Mouse (Mus musculus) layer of hippocampus, adult 9-11 months (tissue): ENCODE results near the gene Tenm2.

Source experiments
- DNase-seq: peaks from one replicate; pipeline ENCODE4 v3.0.0; 2022

Tenm2 gene

GRCm38 (mm10) chr11:36454076-36454475 lies 781.7 kb downstream of the Tenm2 start:
- DNase-seq: no peak

- DNase-seq: no peak
Measured at GRCm38 (mm10) chr11:36452436-36452835, 783.3 kb downstream of the Tenm2 start.

GRCm38 (mm10) chr11:36446351-36446750 lies 789.4 kb downstream of the Tenm2 start:
- no peak for DNase-seq

- no peak for DNase-seq
Measured at GRCm38 (mm10) chr11:36443821-36444220, 791.9 kb downstream of the Tenm2 start.

GRCm38 (mm10) chr11:36441801-36442200 lies 794.0 kb downstream of the Tenm2 start:
- DNase-seq: no peak

- no peak for DNase-seq
Measured at GRCm38 (mm10) chr11:36436251-36436650, 799.5 kb downstream of the Tenm2 start.

- DNase-seq: no peak
Measured at GRCm38 (mm10) chr11:36428947-36429346, 806.8 kb downstream of the Tenm2 start.

GRCm38 (mm10) chr11:36424959-36425358 lies 810.8 kb downstream of the Tenm2 start:
- no peak for DNase-seq

GRCm38 (mm10) chr11:36420047-36420446 lies 815.7 kb downstream of the Tenm2 start:
- DNase-seq: no peak

GRCm38 (mm10) chr11:36415244-36415643 lies 820.5 kb downstream of the Tenm2 start:
- no peak for DNase-seq

- DNase-seq: no peak
Measured at GRCm38 (mm10) chr11:36410881-36411280, 824.9 kb downstream of the Tenm2 start.

GRCm38 (mm10) chr11:36395803-36396710 lies 839.7 kb downstream of the Tenm2 start:
- no peak for DNase-seq

GRCm38 (mm10) chr11:36384696-36385095 lies 851.1 kb downstream of the Tenm2 start:
- no peak for DNase-seq

GRCm38 (mm10) chr11:36371814-36372213 lies 864.0 kb downstream of the Tenm2 start:
- no peak for DNase-seq

- no peak for DNase-seq
Measured at GRCm38 (mm10) chr11:36365067-36365466, 870.7 kb downstream of the Tenm2 start.

- no peak for DNase-seq
Measured at GRCm38 (mm10) chr11:36364441-36364840, 871.3 kb downstream of the Tenm2 start.

- DNase-seq: peak; percentile 71
Measured at GRCm38 (mm10) chr11:36362514-36362913, 873.2 kb downstream of the Tenm2 start.

GRCm38 (mm10) chr11:36353252-36353651 lies 882.5 kb downstream of the Tenm2 start:
- no peak for DNase-seq

GRCm38 (mm10) chr11:36351752-36352151 lies 884.0 kb downstream of the Tenm2 start:
- DNase-seq: no peak

- no peak for DNase-seq
Measured at GRCm38 (mm10) chr11:36351341-36351740, 884.4 kb downstream of the Tenm2 start.

- DNase-seq: no peak
Measured at GRCm38 (mm10) chr11:36350264-36350663, 885.5 kb downstream of the Tenm2 start.

GRCm38 (mm10) chr11:36349856-36350255 lies 885.9 kb downstream of the Tenm2 start:
- no peak for DNase-seq

- peak; percentile 80 for DNase-seq
Measured at GRCm38 (mm10) chr11:36341799-36342198, 894.0 kb downstream of the Tenm2 start.

- no peak for DNase-seq
Measured at GRCm38 (mm10) chr11:36338424-36338823, 897.3 kb downstream of the Tenm2 start.

GRCm38 (mm10) chr11:36337063-36337462 lies 898.7 kb downstream of the Tenm2 start:
- DNase-seq: peak; percentile 42
